Mouse (Mus musculus): Measurements from ENCODE around the gene Zfp579. TPM values are rescaled to one million over a fixed set of nuclear protein-coding genes. Genes with fewer than 3 reads are reported as not detected.
"Not testable (repeated sequence)": the region's sequence is repeated elsewhere in the genome, so short reads cannot be mapped to it uniquely, and the experiment has no call there.

Zfp579 gene
- polyA plus RNA-seq, 1 experiment from 2014 or later: 29.3 TPM

GRCm38 (mm10) chr7:5014251-5015117 is 18.5 kb upstream of the Zfp579 start, which contains the start of the genes Zfp524 and Fiz1:
Gene Zfp524, plus strand, starts transcription at chr7:5014415.
Gene Fiz1, minus strand, starts transcription at chr7:5014697.
- Histone ChIP-seq H3K4me1 (peaks cover 15% of the 10 kb centered on the region), H3K9me3 (peaks cover 7% of the 10 kb centered on the region; the same call in 1 of the 2 replicates), H3K4me3 (peak within 1 kb of the TSS; percentile 76), H3K27ac (replicated peaks) (peak within 1 kb of the TSS; percentile 98), H3K27me3 (replicated peaks; ENCODE audit: low read depth, poor library complexity, severe bottlenecking) (no peaks in the 10 kb centered on the region), H3K36me3 (replicated peaks) (peaks cover 52% of the 10 kb centered on the region)
- peak; percentile 98 for DNase-seq (ENCODE audit: low spot score)
- under 1% methylated on average over 42 of the region's 42 CpGs for WGBS

GRCm38 (mm10) chr7:5012681-5013513 is 16.9 kb upstream of the Zfp579 start:
- no peak overlapping the region for H3K27ac ChIP-seq (replicated peaks)
- H3K4me3 ChIP-seq: peak overlapping the region; percentile 76; the same call in 1 of the 2 replicates

GRCm38 (mm10) chr7:5008229-5008628 is 12.3 kb upstream of the Zfp579 start:
- no peaks in the 10 kb centered on the region for H3K27me3 ChIP-seq (replicated peaks; ENCODE audit: low read depth, poor library complexity, severe bottlenecking)
- H3K9me3 ChIP-seq: peaks cover 12% of the 10 kb centered on the region; the same call in 1 of the 2 replicates
- DNase-seq (ENCODE audit: low spot score): no peak
- H3K36me3 ChIP-seq (replicated peaks): peaks cover 75% of the 10 kb centered on the region
- H3K4me3 ChIP-seq: peak overlapping the region; percentile 26; the same call in 1 of the 2 replicates
- peaks cover 3% of the 10 kb centered on the region for H3K4me1 ChIP-seq
- no peak overlapping the region for H3K27ac ChIP-seq (replicated peaks)
- WGBS: 93% methylated on average over 26 of the region's 26 CpGs

More at GRCm38 (mm10) chr7:5012681-5013513, 16.9 kb upstream of the Zfp579 start:
- no peak for DNase-seq (ENCODE audit: low spot score)
- Histone ChIP-seq H3K4me1 (peaks cover 11% of the 10 kb centered on the region), H3K27me3 (replicated peaks; ENCODE audit: low read depth, poor library complexity, severe bottlenecking) (no peaks in the 10 kb centered on the region), H3K36me3 (replicated peaks) (peaks cover 64% of the 10 kb centered on the region), H3K9me3 (peaks cover 16% of the 10 kb centered on the region; the same call in 1 of the 2 replicates)
- 92% methylated on average over 27 of the region's 27 CpGs for WGBS

GRCm38 (mm10) chr7:5002876-5003275 is 6.9 kb upstream of the Zfp579 start:
- not testable (repeated sequence) for H3K4me1 ChIP-seq; DNase-seq (ENCODE audit: low spot score); H3K4me3 ChIP-seq; H3K27ac ChIP-seq (replicated peaks); H3K9me3 ChIP-seq; H3K27me3 ChIP-seq (replicated peaks; ENCODE audit: low read depth, poor library complexity, severe bottlenecking)
- peaks cover 22% of the 10 kb centered on the region for H3K36me3 ChIP-seq (replicated peaks)
- WGBS: 64% methylated on average over 8 of the region's 8 CpGs

- H3K4me1 ChIP-seq: peaks cover 19% of the 10 kb centered on the region
- H3K4me3 ChIP-seq: no peak overlapping the region
- H3K9me3 ChIP-seq: peaks cover 5% of the 10 kb centered on the region; the same call in 1 of the 2 replicates
- no peak for DNase-seq (ENCODE audit: low spot score)
- H3K27ac ChIP-seq (replicated peaks): no peak overlapping the region
- 66% methylated on average over 2 of the region's 2 CpGs for WGBS
- H3K36me3 ChIP-seq (replicated peaks): no peaks in the 10 kb centered on the region
- peaks cover 7% of the 10 kb centered on the region for H3K27me3 ChIP-seq (replicated peaks; ENCODE audit: low read depth, poor library complexity, severe bottlenecking)
These were observed 3.9 kb upstream of the Zfp579 start for GRCm38 (mm10) chr7:4999876-5000275.

DNA sequence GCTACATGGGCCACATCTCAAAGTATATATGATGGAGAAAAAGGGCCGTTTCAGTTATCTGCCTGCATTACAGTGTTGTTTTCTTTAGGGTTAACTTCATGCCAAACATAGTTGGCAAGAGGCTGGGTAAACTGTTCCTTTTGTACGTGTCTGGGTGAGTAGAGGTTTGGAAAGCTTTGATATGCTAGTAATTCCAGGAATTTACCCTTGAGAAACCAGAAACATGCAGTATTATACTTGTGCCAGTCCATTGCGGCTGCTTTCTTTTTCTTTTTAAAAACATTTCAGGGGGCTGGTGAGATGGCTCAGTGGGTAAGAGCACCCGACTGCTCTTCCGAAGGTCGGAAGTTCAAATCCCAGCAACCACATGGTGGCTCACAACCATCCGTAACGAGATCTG is 976 bp upstream of the Zfp579 start:
- Histone ChIP-seq H3K27ac (replicated peaks) (no peak overlapping the region; the same call in 1 of the 2 replicates), H3K4me3 (peak overlapping the region; percentile 77), H3K4me1 (peaks cover 35% of the 10 kb centered on the region), H3K9me3 (peaks cover 29% of the 10 kb centered on the region), H3K36me3 (replicated peaks) (peaks cover 27% of the 10 kb centered on the region), H3K27me3 (replicated peaks; ENCODE audit: low read depth, poor library complexity, severe bottlenecking) (peaks cover 36% of the 10 kb centered on the region)
- DNase-seq (ENCODE audit: low spot score): no peak
- 72% methylated on average over 8 of the region's 8 CpGs for WGBS

DNA sequence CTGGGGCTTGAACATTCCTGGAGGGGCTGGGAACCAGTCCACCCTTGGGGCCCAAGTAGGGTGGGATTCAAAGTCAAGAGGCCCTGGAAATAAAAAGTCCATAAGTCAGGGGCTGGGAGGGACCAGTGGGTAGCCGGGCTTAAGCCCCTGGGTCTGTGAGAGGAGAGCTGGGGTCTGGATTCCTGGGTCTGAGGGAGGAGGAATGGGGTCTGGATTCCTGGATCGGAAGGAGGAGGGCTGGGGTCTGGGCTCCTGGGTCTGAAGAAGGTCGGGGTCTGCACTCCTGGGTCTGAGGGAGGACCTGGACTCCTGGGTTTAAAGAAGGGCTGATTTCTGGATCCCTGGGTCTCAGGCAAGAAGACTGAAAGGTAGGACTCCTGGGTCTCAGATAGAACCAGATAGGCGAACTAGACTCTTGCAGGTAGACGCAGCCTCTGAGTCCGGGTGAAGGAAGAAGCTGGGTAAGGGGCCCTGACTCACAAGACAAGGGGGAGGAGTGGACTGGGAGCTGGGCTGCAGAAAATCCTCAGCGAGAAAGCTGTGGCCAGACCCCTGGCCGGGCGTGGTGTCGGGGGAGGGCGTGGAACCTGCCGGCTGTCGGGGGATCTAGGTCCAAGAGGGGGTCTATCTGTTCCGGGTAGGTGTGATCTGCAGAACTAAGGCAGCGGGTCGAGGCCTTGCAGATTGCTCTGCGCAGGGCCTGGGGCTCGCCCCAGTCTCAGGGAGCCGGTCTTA is 523 bp downstream of the Zfp579 start:
- DNase-seq (ENCODE audit: low spot score): peak; percentile 24
- H3K27ac ChIP-seq (replicated peaks): peak overlapping the region; percentile 87

DNA sequence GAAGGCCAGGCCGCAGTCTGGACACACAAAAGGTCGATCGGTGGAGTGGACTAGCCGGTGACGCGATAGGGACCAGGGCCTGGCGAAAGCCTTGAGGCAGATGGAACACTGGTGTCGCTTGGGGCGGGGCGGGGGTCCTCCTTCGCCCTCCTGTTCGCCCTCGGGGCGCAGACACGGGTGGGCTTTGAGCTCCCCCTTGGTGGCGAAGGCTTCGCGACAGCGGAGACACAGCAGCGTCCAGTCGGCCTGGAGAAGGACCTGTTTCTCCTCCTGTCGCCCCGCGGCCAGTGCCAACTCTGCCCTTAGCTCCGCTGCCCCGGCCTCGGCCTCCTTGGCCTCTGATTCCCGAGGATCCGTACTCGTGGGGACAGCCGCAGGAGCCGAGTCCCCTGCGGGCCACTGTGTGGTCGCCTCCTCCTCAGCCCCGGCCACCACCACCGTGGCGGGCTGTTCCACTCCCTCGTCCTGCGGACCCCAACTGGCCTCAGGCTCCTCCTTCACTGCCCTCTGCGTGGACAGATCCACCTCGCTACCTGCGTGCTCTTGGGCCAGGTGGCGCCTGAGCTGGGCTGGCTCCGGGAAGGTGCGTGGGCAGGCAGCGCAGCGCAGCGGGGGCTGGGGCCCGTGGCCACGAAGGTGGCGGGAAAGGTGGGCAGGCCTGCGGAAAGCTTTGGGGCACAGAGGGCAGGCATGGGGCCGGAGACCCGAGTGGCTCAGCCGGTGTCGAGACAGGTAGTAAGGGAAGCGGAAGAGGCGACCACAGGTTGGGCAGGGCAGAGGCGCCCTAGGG is 1.8 kb downstream of the Zfp579 start:
- Histone ChIP-seq H3K4me1 (peaks cover 35% of the 10 kb centered on the region), H3K36me3 (replicated peaks) (peaks cover 35% of the 10 kb centered on the region), H3K4me3 (peak overlapping the region; percentile 77), H3K27ac (replicated peaks) (no peak overlapping the region), H3K9me3 (peaks cover 37% of the 10 kb centered on the region), H3K27me3 (replicated peaks; ENCODE audit: low read depth, poor library complexity, severe bottlenecking) (peaks cover 36% of the 10 kb centered on the region)
- WGBS: 43% methylated on average over 59 of the region's 59 CpGs
- no peak for DNase-seq (ENCODE audit: low spot score)

More for the DNA sequence above, 523 bp downstream of the Zfp579 start:
- H3K27me3 ChIP-seq (replicated peaks; ENCODE audit: low read depth, poor library complexity, severe bottlenecking): peaks cover 36% of the 10 kb centered on the region
- peaks cover 35% of the 10 kb centered on the region for H3K36me3 ChIP-seq (replicated peaks)
- peak overlapping the region; percentile 77 for H3K4me3 ChIP-seq
- peaks cover 35% of the 10 kb centered on the region for H3K4me1 ChIP-seq
- 8% methylated on average over 19 of the region's 19 CpGs for WGBS
- H3K9me3 ChIP-seq: peaks cover 37% of the 10 kb centered on the region

GRCm38 (mm10) chr7:4993347-4993998 is 2.5 kb downstream of the Zfp579 start:
- 27% methylated on average over 55 of the region's 55 CpGs for WGBS
- H3K27ac ChIP-seq (replicated peaks): no peak overlapping the region
- H3K4me1 ChIP-seq: peaks cover 35% of the 10 kb centered on the region
- peak overlapping the region; percentile 77 for H3K4me3 ChIP-seq
- H3K36me3 ChIP-seq (replicated peaks): peaks cover 35% of the 10 kb centered on the region
- no peak for DNase-seq (ENCODE audit: low spot score)
- H3K9me3 ChIP-seq: peaks cover 37% of the 10 kb centered on the region
- peaks cover 36% of the 10 kb centered on the region for H3K27me3 ChIP-seq (replicated peaks; ENCODE audit: low read depth, poor library complexity, severe bottlenecking)

GRCm38 (mm10) chr7:4988250-4988649 is 7.7 kb downstream of the Zfp579 start:
- Histone ChIP-seq H3K4me3 (no peak overlapping the region), H3K36me3 (replicated peaks) (peaks cover 20% of the 10 kb centered on the region), H3K27ac (replicated peaks) (no peak overlapping the region), H3K27me3 (replicated peaks; ENCODE audit: low read depth, poor library complexity, severe bottlenecking) (peaks cover 25% of the 10 kb centered on the region), H3K4me1 (no peaks in the 10 kb centered on the region), H3K9me3 (peaks cover 19% of the 10 kb centered on the region)
- DNase-seq (ENCODE audit: low spot score): no peak
- WGBS: 75% methylated on average over 2 of the region's 2 CpGs

GRCm38 (mm10) chr7:4976832-4977231 is 19.1 kb downstream of the Zfp579 start:
- H3K9me3 ChIP-seq: peaks cover 4% of the 10 kb centered on the region; the same call in 1 of the 2 replicates
- 90% methylated on average over 7 of the region's 7 CpGs for WGBS
- H3K4me3 ChIP-seq: no peak overlapping the region
- H3K27ac ChIP-seq (replicated peaks): no peak overlapping the region
- DNase-seq (ENCODE audit: low spot score): no peak
- H3K36me3 ChIP-seq (replicated peaks): no peaks in the 10 kb centered on the region
- 0 out of 2 replicates have a peak, but pooled peaks cover 2% of the 10 kb centered on the region for H3K4me1 ChIP-seq
- no peaks in the 10 kb centered on the region for H3K27me3 ChIP-seq (replicated peaks; ENCODE audit: low read depth, poor library complexity, severe bottlenecking)

Measured in embryonic facial prominence, embryonic 10.5 days (tissue).